Mouse (Mus musculus): ENCODE data around the gene Usp9x. TPM values are rescaled to one million over a fixed set of nuclear protein-coding genes. Genes with fewer than 3 reads are reported as not detected.

Gene Usp9x
- total RNA-seq, 1 experiment: 228 TPM

DNA sequence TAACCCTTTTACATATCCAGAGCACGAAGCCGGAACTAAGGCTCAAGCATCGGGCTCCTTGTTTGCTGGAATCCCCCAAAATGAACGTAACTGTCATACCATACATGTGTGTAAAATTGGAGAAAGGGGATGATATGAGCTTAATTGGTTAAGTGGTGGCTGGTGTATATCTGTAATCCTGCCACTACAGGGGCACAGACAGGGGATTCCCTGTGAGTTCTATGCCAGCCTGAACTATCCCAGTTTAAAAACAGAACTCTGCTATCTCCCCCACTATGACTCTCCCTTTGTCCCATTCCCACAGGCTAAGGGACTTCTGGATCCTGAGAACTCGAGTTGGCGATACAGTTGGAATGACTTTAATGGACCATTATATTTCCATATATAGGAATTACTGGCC, 137.1 kb downstream of the Usp9x start:
- no peak for DNase-seq (ENCODE audit: low read depth, low spot score)
- Histone ChIP-seq H3K4me1 (ENCODE audit: control insufficient read depth in 2 of 2, insufficient read depth in 2 of 2, low read length in 2 of 2, poor library complexity in 1 of 2) (peaks cover 3 to 5% of the 10 kb centered on the region in 2 experiments; a peak in 1 of 4 replicates), H3K9me3 (ENCODE audit: control insufficient read depth, insufficient read depth, low read depth, low read length) (no peaks in the 10 kb centered on the region), H3K9ac (ENCODE audit: insufficient read depth, low read depth, low read length, poor library complexity, severe bottlenecking) (no peak overlapping the region), H3K27ac (ENCODE audit: insufficient read depth, low read depth, low read length, poor library complexity, severe bottlenecking) (no peak overlapping the region), H3K36me3 (ENCODE audit: control insufficient read depth, insufficient read depth, low read length, poor library complexity, severe bottlenecking) (no peaks in the 10 kb centered on the region), H3K4me3 (ENCODE audit: insufficient read depth in 1 of 2, low read depth in 1 of 2, low read length in 2 of 2, poor library complexity in 1 of 2, severe bottlenecking in 1 of 2) (peak overlapping the region in 1 of 2 experiments; percentile 43; a peak in 1 of 4 replicates)
- TF ChIP-seq ZC3H11A (IDR thresholded peaks at IDR 0.05; ENCODE audit: borderline replicate concordance, low read depth, low read length) (no peak), ZNF384 (IDR thresholded peaks at IDR 0.05; ENCODE audit: low read depth, low read length) (no peak), CHD2 (IDR thresholded peaks at IDR 0.05; ENCODE audit: low read depth, low read length) (no peak), MAFK (IDR thresholded peaks at IDR 0.05; ENCODE audit: insufficient read depth, low read depth, low read length) (no peak), HCFC1 (IDR thresholded peaks at IDR 0.05; ENCODE audit: borderline replicate concordance, insufficient read depth, low read length) (no peak)
- in situ Hi-C loops (cut with MboI; ENCODE audit: low sequenced_read_pairs in 2 of 2, unreplicated experiment in 2 of 2): loop anchor here (25.0 kb wide), 3 partner anchors 296 to 521 kb away; no protein-coding TSS in a partner anchor

DNA sequence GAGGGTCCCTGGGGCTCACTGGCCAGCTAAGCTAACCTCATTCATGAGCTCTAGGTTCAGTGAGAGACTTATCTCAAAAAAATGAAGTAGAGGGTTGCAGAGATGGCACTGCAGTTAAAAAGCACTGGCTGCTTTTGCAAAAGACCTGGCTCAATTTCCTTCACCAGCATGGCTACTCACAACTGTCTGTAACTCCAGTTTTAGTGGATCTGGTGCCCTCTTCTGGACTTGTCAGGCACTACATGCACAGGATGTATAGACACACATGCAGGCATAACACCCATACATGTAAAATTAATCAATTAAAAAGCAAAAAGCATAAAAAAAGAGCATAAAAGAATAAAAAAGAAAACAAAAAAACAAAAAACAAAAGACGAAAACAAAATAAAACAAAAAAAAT, 143.0 kb downstream of the Usp9x start:
- Histone ChIP-seq H3K4me3 (ENCODE audit: insufficient read depth in 1 of 2, low read depth in 1 of 2, low read length in 2 of 2, poor library complexity in 1 of 2, severe bottlenecking in 1 of 2) (no peak overlapping the region), H3K9me3 (ENCODE audit: control insufficient read depth, insufficient read depth, low read depth, low read length) (no peaks in the 10 kb centered on the region), H3K9ac (ENCODE audit: insufficient read depth, low read depth, low read length, poor library complexity, severe bottlenecking) (no peak overlapping the region), H3K27ac (ENCODE audit: insufficient read depth, low read depth, low read length, poor library complexity, severe bottlenecking) (no peak overlapping the region), H3K36me3 (ENCODE audit: control insufficient read depth, insufficient read depth, low read length, poor library complexity, severe bottlenecking) (no peaks in the 10 kb centered on the region), H3K4me1 (ENCODE audit: control insufficient read depth in 2 of 2, insufficient read depth in 2 of 2, low read length in 2 of 2, poor library complexity in 1 of 2) (no peaks in the 10 kb centered on the region; a peak in 1 of 4 replicates)
- TF ChIP-seq ZC3H11A (IDR thresholded peaks at IDR 0.05; ENCODE audit: borderline replicate concordance, low read depth, low read length): peak; percentile 60; the same call in 1 of the 2 replicates
- TF ChIP-seq HCFC1 (IDR thresholded peaks at IDR 0.05; ENCODE audit: borderline replicate concordance, insufficient read depth, low read length): no peak
- DNase-seq (ENCODE audit: low read depth, low spot score): no peak
- in situ Hi-C loops (cut with MboI; ENCODE audit: low sequenced_read_pairs in 2 of 2, unreplicated experiment in 2 of 2): loop anchor here (25.0 kb wide), 3 partner anchors 302 to 527 kb away; no protein-coding TSS in a partner anchor

Other genes with a start within 250 kb of the Usp9x start
- 191 and 253 TPM in 2 replicates for gene Ddx3x, start 209.5 kb downstream of the Usp9x start, total RNA-seq (2012; rRNA removed)